Mouse (Mus musculus): ENCODE measurements around the gene Ero1l. TPM values are rescaled to one million over a fixed set of nuclear protein-coding genes. Genes with fewer than 3 reads are reported as not detected.

Gene Ero1l
- polyA plus RNA-seq, 1 experiment, result 0.17 TPM

GRCm38 (mm10) chr14:45251548-45252076 lies 67.0 kb downstream of the Ero1l start:
- Histone ChIP-seq H3K4me3 (replicated peaks) (no peak overlapping the region), H3K4me1 (ENCODE audit: control insufficient read depth) (no peaks in the 10 kb centered on the region), H3K27me3 (ENCODE audit: control insufficient read depth) (no peaks in the 10 kb centered on the region), H3K9me3 (ENCODE audit: control insufficient read depth, low read length) (no peaks in the 10 kb centered on the region), H3K36me3 (ENCODE audit: control insufficient read depth) (no peaks in the 10 kb centered on the region)
- TF ChIP-seq TAL1 (IDR thresholded peaks at IDR 0.05; ENCODE audit: low read length) (no peak), GATA1 (IDR thresholded peaks at IDR 0.05; ENCODE audit: low read length) (no peak)

GRCm38 (mm10) chr14:45241613-45242012 lies 77.0 kb downstream of the Ero1l start:
- H3K4me1 ChIP-seq (ENCODE audit: control insufficient read depth), result no peaks in the 10 kb centered on the region
- H3K4me3 ChIP-seq (replicated peaks), result no peak overlapping the region
- TF ChIP-seq GATA1 (IDR thresholded peaks at IDR 0.05; ENCODE audit: low read length) (no peak), TAL1 (IDR thresholded peaks at IDR 0.05; ENCODE audit: low read length) (no peak)
- H3K27me3 ChIP-seq (ENCODE audit: control insufficient read depth), result no peaks in the 10 kb centered on the region; the same call in 1 of the 2 replicates
- no peaks in the 10 kb centered on the region for H3K36me3 ChIP-seq (ENCODE audit: control insufficient read depth)
- H3K9me3 ChIP-seq (ENCODE audit: control insufficient read depth, low read length), result no peaks in the 10 kb centered on the region

- no peaks in the 10 kb centered on the region; the same call in 1 of the 2 replicates for H3K27me3 ChIP-seq (ENCODE audit: control insufficient read depth)
- H3K36me3 ChIP-seq (ENCODE audit: control insufficient read depth), result no peaks in the 10 kb centered on the region
- no peak overlapping the region for H3K4me3 ChIP-seq (replicated peaks)
- H3K9me3 ChIP-seq (ENCODE audit: control insufficient read depth, low read length), result no peaks in the 10 kb centered on the region
- no peaks in the 10 kb centered on the region for H3K4me1 ChIP-seq (ENCODE audit: control insufficient read depth)
- no peak for TF ChIP-seq TAL1 (IDR thresholded peaks at IDR 0.05; ENCODE audit: low read length)
- TF ChIP-seq GATA1 (IDR thresholded peaks at IDR 0.05; ENCODE audit: low read length), result no peak
These were observed 79.5 kb downstream of the Ero1l start for GRCm38 (mm10) chr14:45239042-45239441.

Other genes with a start within 250 kb of the Ero1l start
- 0.15 TPM in 1 of 2 replicates, not detected in the other for gene Gpr137c, start 99.1 kb downstream of the Ero1l start, polyA plus RNA-seq (2012)
- not detected in 2 replicates for gene Txndc16, start 98.4 kb downstream of the Ero1l start, polyA plus RNA-seq (2012)
- gene Psmc6, start 11.0 kb upstream of the Ero1l start, polyA plus RNA-seq (2012), result 1.0 and 1.4 TPM in 2 replicates
- gene Styx, start 32.3 kb upstream of the Ero1l start, polyA plus RNA-seq (2012), result 1.4 and 1.5 TPM in 2 replicates
- gene Gnpnat1, start 86.1 kb upstream of the Ero1l start, polyA plus RNA-seq (2012), result 0.27 TPM in 1 of 2 replicates, not detected in the other
- gene Fermt2, start 211.3 kb upstream of the Ero1l start, polyA plus RNA-seq (2012), result not detected in 2 replicates